Mouse (Mus musculus) cortical plate, adult 2 months (tissue): ENCODE data around the gene Cyb561d1.

Experiments
- CTCF ChIP-seq: fragments of 200-500 bp; IDR thresholded peaks from 2 replicates; pipeline ENCODE4 v1.5.1; 2011; ENCODE audit warnings: mild to moderate bottlenecking, control low read depth, low read length; ENCODE audit not compliant: insufficient read depth; ENCODE audit errors: extremely low read depth
- POLR2A ChIP-seq: fragments of 200-500 bp; IDR thresholded peaks from 2 replicates; pipeline ENCODE4 v1.6.1; 2011; ENCODE audit warnings: mild to moderate bottlenecking, low read length, control low read depth; ENCODE audit not compliant: insufficient read depth; ENCODE audit errors: extremely low read depth

DNA sequence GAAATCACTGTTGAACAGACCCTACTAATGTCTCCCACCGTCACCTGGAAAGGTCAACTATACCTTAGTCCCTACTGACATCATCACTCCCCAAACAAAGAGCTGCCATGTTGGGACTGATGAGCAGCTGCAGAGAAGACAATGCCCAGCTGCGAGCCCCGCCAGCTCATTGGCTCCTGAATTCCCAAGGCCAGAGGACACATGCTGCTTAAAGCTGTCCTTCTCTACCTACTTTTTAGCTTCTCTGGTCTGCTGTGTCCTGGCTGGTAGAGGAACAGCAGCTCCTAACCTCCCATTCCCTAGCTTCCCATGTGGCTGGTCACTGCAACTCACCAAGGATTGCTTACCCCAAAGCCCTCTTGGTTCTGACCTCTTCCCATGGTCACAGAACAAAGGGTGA, 48.7 kb downstream of the Cyb561d1 start:
- no peak for TF ChIP-seq POLR2A
- TF ChIP-seq CTCF, result no peak
